Mouse (Mus musculus) left cerebral cortex, adult 2 months (tissue): ENCODE measurements at regions not wholly inside any gene's neighbourhood (a gene's known extent, or its start where the extent isn't known, plus 50 kb on each side); places are given as distances from the start of the nearest gene placed in this dataset.

Experiments
- DNase-seq, 2 experiments: peaks; one replicate each; pipeline ENCODE4 v3.0.0; 2021 to 2022; ENCODE audit warnings: low spot score in 2 of 2, mixed read lengths in 1 of 2; ENCODE audit errors: extremely low spot score in 1 of 2
- H3K27ac ChIP-seq: fragments of 200-600 bp; 2 replicates; pipeline ENCODE4 v1.8.1; 2022
- H3K4me3 ChIP-seq: fragments of 200-600 bp; 2 replicates; pipeline ENCODE4 v1.8.1; 2022
- CTCF ChIP-seq: fragments of 200-600 bp; IDR thresholded peaks from 2 replicates; pipeline ENCODE4 v1.8.1; 2022; ENCODE audit warnings: antibody characterized with exemption, mild to moderate bottlenecking, moderate library complexity
- intact Hi-C: fragments of 180-260 bp; cut with DNase I; formaldehyde crosslinking; loops from one replicate; pipeline ENCODE4 v1.15.1; 2025

- TF ChIP-seq CTCF = no peak
- H3K4me3 ChIP-seq = no peak overlapping the region
Measured at GRCm38 (mm10) chr19:21214253-21214652, 57.8 kb upstream of the Zfand5 start.

DNA sequence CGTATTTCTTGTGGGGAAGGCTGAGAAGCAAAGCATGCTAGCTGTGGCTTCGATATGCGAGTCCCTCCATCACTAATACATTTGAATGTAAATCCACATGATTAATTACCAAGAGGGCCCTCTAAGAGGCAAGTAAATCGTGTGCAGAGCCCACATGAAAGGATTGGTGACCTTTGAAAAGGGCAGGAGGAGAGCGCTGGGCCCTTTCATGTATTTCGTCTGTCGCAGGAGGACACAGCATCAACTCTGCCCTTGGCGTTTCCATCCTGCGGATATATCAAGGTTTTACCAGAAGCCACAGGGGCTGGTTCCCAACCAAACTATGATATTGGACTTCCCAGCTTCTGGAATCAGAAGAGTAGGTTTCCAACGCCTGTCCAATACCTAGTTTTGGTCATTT is 78.6 kb upstream of the Zfand5 start:
- intact Hi-C loops = no loop called here
- DNase-seq = no peak
- no peak for TF ChIP-seq CTCF
- Histone ChIP-seq H3K27ac (no peak overlapping the region), H3K4me3 (no peak overlapping the region)

More at GRCm38 (mm10) chr19:21214253-21214652, 57.8 kb upstream of the Zfand5 start:
- H3K27ac ChIP-seq = no peak overlapping the region
- intact Hi-C loops = no loop called here
- DNase-seq = no peak

DNA sequence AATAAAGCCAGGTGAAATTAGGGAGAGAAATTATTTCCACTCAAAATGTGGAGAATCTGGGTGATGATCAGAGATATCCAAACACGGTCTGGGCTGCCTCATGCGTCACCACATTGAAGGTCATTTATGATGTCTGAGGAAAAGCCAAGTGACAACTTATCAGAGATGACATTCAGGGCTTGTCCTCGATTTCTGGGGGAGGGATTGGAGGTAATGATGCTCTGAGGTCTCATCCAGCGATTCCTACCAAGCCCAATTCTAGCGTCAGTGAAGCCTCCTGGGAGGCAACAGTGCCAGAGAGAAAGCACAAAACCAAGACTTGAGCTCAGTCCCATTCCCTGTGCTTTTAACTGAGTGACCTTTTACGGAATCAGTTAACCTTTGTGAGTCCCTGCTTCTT is 79.5 kb upstream of the Zfand5 start:
- DNase-seq = no peak
- intact Hi-C loops = no loop called here
- no peak for TF ChIP-seq CTCF
- H3K27ac ChIP-seq = no peak overlapping the region
- no peak overlapping the region for H3K4me3 ChIP-seq

- no peak overlapping the region for H3K4me3 ChIP-seq
- intact Hi-C loops = no loop called here
- H3K27ac ChIP-seq = no peak overlapping the region
- TF ChIP-seq CTCF = no peak
- DNase-seq = no peak
Measured at GRCm38 (mm10) chr19:21189216-21189615, 82.9 kb upstream of the Zfand5 start.

GRCm38 (mm10) chr19:21186656-21187055 is 85.4 kb upstream of the Zfand5 start:
- intact Hi-C loops = no loop called here
- Histone ChIP-seq H3K4me3 (no peak overlapping the region), H3K27ac (no peak overlapping the region)
- no peak for TF ChIP-seq CTCF
- DNase-seq = no peak

DNA sequence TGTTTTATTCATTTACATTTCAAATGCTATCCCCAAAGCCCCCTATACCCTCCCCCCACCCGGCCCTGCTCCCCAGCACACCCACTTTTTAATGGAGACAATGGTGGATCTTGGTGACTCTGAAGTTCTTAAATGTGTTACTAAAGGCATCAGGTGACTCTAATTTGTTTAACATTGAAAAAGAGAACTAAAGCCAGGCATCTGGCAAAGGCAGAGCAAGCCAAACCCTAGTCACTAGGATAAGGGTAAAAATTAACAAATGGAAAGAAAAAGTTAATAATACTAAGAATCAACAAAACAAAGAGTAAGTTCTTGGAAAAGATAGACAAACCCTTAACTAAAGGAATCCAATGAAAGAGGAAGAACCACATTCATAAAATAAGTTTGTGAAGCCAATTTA is 86.1 kb upstream of the Zfand5 start:
- H3K27ac ChIP-seq = no peak overlapping the region
- intact Hi-C loops = no loop called here
- no peak for DNase-seq
- no peak for TF ChIP-seq CTCF
- H3K4me3 ChIP-seq = no peak overlapping the region

- no peak for DNase-seq
- TF ChIP-seq CTCF = no peak
- Histone ChIP-seq H3K27ac (no peak overlapping the region), H3K4me3 (no peak overlapping the region)
- intact Hi-C loops = no loop called here
Measured at GRCm38 (mm10) chr19:21183028-21183427, 89.0 kb upstream of the Zfand5 start.

- Histone ChIP-seq H3K4me3 (no peak overlapping the region), H3K27ac (no peak overlapping the region)
- no peak for TF ChIP-seq CTCF
- no peak for DNase-seq
- intact Hi-C loops = no loop called here
Measured at GRCm38 (mm10) chr19:21179886-21180285, 92.2 kb upstream of the Zfand5 start.

GRCm38 (mm10) chr19:21175426-21175831 is 96.6 kb upstream of the Zfand5 start:
- no peak for TF ChIP-seq CTCF
- Histone ChIP-seq H3K27ac (no peak overlapping the region), H3K4me3 (no peak overlapping the region)
- no peak for DNase-seq
- intact Hi-C loops = no loop called here

GRCm38 (mm10) chr19:21174636-21175035 is 97.4 kb upstream of the Zfand5 start:
- TF ChIP-seq CTCF = no peak
- H3K27ac ChIP-seq = no peak overlapping the region
- no peak for DNase-seq
- no peak overlapping the region for H3K4me3 ChIP-seq
- intact Hi-C loops = no loop called here

DNA sequence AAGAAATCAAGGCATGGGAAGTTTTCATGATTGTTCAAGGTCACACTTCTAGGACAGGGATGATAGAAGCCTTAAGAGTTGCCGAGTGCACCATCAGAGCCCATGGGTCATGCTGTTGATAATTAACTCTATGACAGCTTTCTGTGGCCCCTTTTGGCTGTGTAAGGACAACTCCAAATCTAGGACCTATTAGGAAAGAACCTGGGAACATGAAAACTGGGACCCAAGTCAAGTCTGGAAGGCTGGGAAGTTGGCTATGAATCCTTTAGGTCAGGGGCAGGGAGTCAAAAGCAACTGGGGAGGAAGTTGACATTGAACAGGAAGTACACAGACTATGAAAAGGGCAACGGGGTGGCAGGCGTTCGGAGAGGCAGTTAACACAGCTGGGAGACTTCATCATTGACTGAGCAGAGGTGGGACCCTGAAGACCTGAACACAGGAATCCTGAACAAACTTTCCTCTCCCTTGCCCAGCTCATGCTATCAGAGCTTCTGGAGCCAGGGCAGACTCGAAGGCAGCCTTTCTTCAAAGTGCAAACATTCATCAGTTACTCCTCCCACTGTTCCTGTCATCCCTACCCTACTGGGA is 98.1 kb upstream of the Zfand5 start:
- no peak for DNase-seq
- TF ChIP-seq CTCF = no peak
- Histone ChIP-seq H3K4me3 (no peak overlapping the region), H3K27ac (no peak overlapping the region)
- intact Hi-C loops = no loop called here

- no peak overlapping the region for H3K4me3 ChIP-seq
- no peak for TF ChIP-seq CTCF
- no peak for DNase-seq
- intact Hi-C loops = no loop called here
- H3K27ac ChIP-seq = no peak overlapping the region
Measured at GRCm38 (mm10) chr19:21171191-21171590, 100.9 kb upstream of the Zfand5 start.

DNA sequence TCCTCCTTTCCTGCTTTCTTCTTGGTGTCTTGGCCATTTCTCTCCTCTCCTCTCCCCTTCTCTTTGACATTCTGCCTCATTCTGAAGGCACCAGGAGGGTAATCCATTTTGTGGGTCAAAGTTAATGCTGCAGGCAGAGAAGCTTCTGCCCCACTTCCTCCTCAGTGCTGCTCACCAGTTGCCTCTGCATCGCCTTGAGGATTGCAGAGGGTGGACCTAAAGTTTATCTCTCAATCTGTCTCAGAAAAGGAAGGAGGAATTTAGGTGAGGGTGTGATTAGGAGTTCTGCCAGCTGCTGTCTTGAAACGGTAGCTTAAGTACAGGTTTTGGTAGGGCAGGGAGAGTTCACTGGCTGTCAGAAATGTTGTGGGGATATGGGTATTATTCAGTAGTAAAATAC is 101.3 kb upstream of the Zfand5 start:
- Histone ChIP-seq H3K4me3 (no peak overlapping the region), H3K27ac (no peak overlapping the region)
- TF ChIP-seq CTCF = no peak
- no peak for DNase-seq
- intact Hi-C loops = no loop called here
